Mouse (Mus musculus) cerebellum, adult 18-20 months (tissue): Measurements from ENCODE around the gene Jph3.
A peak's percentile ranks its signal among the peaks of the same experiment; 100 is the strongest.

ENCODE experiments used
- DNase-seq, 2 experiments: peaks; one replicate each; pipeline ENCODE4 v3.0.0; 2021

Jph3 gene

GRCm38 (mm10) chr8:121792627-121793026 is 63.2 kb downstream of the Jph3 start:
- no peak for DNase-seq

GRCm38 (mm10) chr8:121794151-121794550 is 64.7 kb downstream of the Jph3 start:
- no peak for DNase-seq

GRCm38 (mm10) chr8:121795461-121795860 is 66.0 kb downstream of the Jph3 start:
- peak; percentile 52 to 59 for DNase-seq

DNA sequence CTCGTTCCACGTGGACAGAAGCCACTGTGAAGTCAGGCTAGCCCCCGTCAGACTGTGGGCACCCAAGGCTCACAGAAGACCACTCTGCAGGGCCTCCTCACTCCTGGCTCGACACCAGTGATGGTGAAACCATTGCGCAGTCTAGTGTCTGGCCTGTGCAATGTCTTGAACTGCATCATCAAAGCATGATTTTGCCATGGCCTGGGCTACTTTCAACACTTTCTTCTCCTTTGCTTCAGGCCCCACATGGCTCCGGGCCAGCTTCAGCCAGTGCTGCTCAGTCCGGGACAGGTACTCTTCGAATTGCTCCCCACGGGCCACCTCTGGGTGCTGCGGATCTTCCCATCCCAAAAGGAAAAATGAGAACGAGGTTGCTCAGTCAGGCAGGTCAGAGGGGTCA is 67.0 kb downstream of the Jph3 start:
- no peak for DNase-seq

GRCm38 (mm10) chr8:121798401-121798800 is 69.0 kb downstream of the Jph3 start:
- no peak for DNase-seq

- peak in 1 of 2 experiments; percentile 56 for DNase-seq
Measured at GRCm38 (mm10) chr8:121804829-121805228, 75.4 kb downstream of the Jph3 start.

DNA sequence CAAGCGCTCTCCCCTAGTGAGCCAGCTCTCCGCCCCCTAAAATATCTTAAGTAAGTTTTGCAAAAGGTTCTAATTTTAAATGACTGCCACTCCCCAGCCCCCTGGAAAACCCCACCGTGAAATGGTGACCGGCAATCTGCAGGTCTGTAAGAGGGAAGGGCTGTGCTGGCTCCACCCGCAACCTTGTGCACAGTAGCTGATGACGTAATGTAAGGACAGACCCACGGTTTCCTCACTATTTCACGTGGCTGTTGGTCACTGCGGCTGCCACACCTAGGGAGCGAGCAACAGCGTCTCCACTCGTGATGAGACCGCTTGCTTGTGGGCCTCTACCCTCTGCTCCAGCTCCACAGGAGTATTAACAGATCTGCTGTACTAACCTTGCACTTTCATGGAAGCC is 76.7 kb downstream of the Jph3 start:
- DNase-seq: no peak

DNA sequence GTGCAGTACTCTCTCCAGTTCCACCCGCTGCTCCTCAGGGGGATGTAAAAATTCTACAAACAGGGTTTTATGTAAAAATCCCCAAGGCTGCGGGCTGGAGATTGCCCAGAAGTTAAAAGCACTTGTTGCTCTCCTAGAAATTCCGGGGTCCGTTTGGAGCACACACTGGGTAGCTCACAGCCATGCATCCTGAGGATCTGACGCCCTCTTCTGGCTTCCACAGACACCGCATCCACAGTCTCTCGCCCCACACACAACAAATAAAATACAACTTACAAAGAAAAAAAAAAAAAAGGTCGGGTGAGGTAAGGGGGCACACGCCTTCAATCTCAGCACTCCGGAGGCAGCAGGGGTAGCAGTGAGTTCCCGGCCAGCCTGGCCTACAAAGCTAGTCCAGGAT is 78.6 kb downstream of the Jph3 start:
- DNase-seq: no peak

GRCm38 (mm10) chr8:121809524-121810155 is 80.2 kb downstream of the Jph3 start:
- DNase-seq: no peak

DNA sequence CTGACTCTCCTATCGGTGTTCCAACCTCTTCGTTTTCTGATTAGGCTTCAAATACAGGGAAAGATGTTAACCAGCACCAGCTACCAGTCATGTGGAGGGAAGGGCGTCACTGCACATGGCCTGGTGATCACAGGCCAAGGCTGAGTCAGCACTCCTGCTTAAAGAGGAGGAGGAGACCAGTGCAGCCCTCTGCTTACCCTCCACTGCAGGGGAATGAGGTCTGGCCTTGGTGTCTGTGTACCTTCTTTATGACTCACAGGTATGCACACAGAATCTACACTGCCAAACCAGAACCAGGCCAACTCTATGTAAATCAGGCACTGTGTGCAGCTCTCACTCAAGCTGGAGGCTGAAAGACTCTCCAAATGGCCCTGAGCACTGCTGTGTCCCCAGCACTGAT is 82.1 kb downstream of the Jph3 start:
- no peak for DNase-seq

- no peak for DNase-seq
Measured at GRCm38 (mm10) chr8:121811931-121812570, 82.6 kb downstream of the Jph3 start.

GRCm38 (mm10) chr8:121818226-121818625 is 88.8 kb downstream of the Jph3 start:
- no peak for DNase-seq

- DNase-seq: no peak
Measured at GRCm38 (mm10) chr8:121820840-121821239, 91.4 kb downstream of the Jph3 start.

GRCm38 (mm10) chr8:121821320-121821719 is 91.9 kb downstream of the Jph3 start:
- no peak for DNase-seq

- DNase-seq: no peak
Measured at GRCm38 (mm10) chr8:121821770-121822169, 92.3 kb downstream of the Jph3 start.

DNA sequence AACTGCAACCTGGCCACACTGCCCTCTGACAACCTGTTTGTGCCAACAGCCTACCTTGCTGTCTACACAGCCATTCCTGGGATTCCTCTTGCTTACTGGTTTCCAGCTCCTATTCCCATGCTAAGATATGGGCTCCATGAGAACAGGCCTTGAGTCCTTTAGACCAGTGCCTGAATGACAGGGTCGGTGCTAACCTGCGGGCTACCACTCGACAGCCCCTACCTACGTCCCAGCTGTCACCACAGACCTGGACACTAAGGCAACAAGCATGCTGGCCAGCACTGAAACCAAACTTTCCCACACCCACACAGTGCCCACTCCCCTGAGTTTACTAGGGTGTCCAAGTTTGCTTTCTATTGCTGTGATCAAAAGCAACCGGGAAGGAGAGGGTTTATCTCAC is 98.3 kb downstream of the Jph3 start:
- DNase-seq: no peak

DNA sequence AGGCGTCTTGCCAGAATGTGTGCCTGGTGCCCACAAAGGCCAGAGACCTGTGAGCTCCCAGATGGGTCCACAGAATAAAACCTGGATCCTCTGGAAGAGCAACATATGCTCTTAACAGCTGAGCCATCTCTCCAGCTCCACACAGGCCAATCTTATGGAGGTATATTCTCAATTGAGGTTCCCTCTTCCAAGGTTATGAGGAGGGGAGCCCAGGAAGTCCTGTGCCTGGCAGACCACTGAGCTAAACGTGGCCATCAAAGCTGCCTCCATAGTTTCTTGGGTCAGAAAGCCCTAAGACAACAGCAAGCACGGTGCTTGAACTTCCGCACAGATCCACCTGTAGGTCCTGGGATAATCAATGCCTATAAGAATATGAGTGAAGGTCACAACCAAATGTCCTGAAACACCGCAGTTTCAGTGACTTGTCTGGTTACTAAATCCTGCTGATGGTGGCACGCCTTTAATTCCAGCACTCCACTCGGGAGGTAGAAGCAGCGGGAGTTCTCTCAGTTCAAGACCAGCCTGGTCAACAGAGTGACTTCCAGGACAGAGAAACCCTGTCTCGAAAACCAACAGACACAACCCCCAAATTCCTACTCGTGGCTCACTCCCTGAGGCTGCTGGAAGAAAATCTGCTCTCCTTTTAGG is 99.1 kb downstream of the Jph3 start:
- DNase-seq: no peak

DNA sequence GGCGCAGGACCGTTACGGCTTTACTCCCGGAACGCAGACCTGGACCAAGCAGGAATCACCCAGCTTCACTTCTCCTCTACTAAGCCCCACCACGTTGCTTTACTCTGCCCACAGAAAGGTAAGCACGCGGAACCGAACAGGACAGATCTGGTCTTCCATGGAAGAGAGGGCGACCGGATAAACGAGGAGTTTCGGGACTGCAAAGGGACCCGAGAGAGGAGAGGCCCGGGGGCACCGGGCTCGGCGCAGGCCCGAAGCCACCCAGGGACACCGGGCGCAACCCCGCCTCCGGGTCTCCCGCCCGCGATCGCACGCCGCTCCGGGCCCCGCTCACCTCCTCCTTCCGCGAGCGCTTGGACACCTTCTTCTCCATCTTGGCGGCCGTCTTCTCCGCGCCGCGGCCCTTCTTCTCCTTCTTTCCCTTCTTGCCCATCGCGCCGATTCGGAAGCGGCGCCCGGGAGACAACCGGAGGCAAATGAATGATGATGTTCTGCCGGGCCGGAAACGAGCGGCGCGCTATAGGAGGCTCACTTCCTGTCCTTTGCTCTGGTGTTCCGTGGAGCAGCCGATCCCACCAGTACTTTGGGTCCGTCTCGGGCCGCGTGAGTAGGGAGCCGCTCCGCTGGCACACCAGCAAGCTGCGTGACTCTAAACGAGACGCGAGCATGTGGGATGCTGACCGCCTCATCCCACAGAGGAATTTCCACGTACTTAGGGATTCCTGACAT is 99.8 kb downstream of the Jph3 start, which contains the start of gene Klhdc4:
Gene Klhdc4, minus strand, starts transcription at position 522 of the 729 bp plus-strand sequence.
- peak; percentile 76 to 92 for DNase-seq

- DNase-seq: no peak
Measured at GRCm38 (mm10) chr8:121829777-121830362, 100.4 kb downstream of the Jph3 start.

DNA sequence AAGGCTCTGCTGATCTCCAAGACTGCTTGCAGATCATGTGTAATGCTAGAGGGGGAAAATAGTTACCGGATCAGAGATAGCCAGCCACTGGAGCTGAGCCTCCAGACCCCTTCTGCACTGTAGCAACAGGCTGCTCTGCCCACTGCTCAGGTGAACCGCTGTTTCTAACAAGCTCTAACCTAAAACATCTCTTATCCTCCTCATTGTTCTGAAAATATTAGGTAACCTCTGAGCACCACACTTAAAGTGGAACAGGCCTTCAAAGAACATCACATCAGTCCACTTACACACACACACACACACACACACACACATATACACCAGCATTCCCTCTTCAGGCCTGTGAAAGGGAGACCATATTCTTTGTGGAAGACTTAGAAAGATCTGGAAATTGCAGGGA is 102.6 kb downstream of the Jph3 start:
- no peak for DNase-seq

GRCm38 (mm10) chr8:121832503-121832902 is 103.1 kb downstream of the Jph3 start:
- DNase-seq: peak; percentile 84 to 88

DNA sequence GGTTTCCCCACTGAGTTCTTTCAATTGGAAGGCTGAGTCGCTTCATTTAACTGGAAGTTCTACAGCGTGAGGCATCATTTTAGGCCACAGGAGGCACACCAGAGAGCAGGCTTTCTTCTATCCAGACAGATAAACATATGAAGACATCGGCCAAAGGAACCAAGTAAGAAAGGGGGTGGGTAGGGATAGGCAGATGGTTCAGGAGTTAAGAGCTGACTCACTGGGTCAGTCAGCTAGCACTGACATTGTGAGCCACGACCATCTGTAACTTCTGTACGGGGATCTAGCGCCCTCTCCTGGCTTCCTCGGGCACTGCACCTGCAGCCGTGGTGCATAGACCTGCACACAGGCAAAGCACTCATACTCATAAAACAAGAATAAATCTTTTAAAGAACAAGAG is 111.8 kb downstream of the Jph3 start:
- peak; percentile 85 to 91 for DNase-seq
